Mouse (Mus musculus): ENCODE measurements around the gene Fam168b. TPM values are rescaled to one million over a fixed set of nuclear protein-coding genes. Genes with fewer than 3 reads are reported as not detected.

Gene Fam168b
- polyA plus RNA-seq, 1 experiment, result 250 TPM

DNA sequence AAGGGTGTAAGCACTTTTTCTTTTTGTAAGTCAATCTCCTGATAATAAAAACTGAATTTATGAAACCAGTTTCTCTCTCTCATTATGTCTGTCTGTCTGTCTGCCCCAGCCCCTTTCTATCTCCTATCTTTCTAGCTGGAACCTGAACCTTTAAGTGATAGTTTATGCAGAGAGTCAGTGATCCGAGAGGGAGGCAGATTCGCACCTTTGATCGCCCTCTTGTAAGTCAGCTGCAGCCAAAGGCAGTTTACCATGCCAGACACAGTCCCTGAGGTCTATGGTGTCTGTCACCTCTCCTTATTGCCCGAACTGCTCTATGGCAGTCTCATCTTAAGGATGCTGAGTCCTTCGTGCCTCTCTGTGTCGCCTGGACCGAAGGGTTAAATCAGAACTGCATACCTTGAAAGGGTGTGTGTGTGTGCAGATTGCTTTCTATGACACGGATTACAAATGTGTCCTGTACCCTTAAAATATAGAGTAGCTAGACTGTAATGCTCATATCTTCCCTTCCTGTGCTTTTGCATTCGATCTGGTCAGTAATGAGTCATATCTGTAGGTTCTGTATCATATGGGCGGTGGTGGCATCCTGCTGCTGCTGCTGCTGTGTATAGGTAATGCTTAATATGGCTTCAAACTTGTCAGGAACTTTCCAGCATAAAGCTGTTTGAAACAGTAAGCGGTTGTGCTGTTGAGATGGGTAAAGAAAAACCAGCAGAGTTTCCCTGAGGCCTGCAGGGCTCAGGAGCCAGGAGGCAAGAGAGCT lies 9.4 kb upstream of the Fam168b start:
- H3K27ac ChIP-seq (ENCODE audit: insufficient read depth, low read length), result no peak overlapping the region
- H3K4me1 ChIP-seq (ENCODE audit: control insufficient read depth, insufficient read depth, low read length), result peaks cover 1% of the 10 kb centered on the region; the same call in 1 of the 2 replicates
- no peak overlapping the region for H3K4me3 ChIP-seq (ENCODE audit: insufficient read depth, low read length)
- TF ChIP-seq POLR2A (IDR thresholded peaks at IDR 0.05; ENCODE audit: extremely low read depth, insufficient read depth, low read length) (no peak), CTCF (IDR thresholded peaks at IDR 0.05; ENCODE audit: extremely low read depth, insufficient read depth, low read length) (no peak)

- TF ChIP-seq CTCF (IDR thresholded peaks at IDR 0.05; ENCODE audit: extremely low read depth, insufficient read depth, low read length), result no peak
- TF ChIP-seq POLR2A (IDR thresholded peaks at IDR 0.05; ENCODE audit: extremely low read depth, insufficient read depth, low read length), result no peak
- Histone ChIP-seq H3K27ac (ENCODE audit: insufficient read depth, low read length) (no peak overlapping the region), H3K4me1 (ENCODE audit: control insufficient read depth, insufficient read depth, low read length) (peaks cover 1% of the 10 kb centered on the region; the same call in 1 of the 2 replicates), H3K4me3 (ENCODE audit: insufficient read depth, low read length) (peak overlapping the region; percentile 64)
Measured at GRCm38 (mm10) chr1:34851562-34851961, 8.7 kb upstream of the Fam168b start.

DNA sequence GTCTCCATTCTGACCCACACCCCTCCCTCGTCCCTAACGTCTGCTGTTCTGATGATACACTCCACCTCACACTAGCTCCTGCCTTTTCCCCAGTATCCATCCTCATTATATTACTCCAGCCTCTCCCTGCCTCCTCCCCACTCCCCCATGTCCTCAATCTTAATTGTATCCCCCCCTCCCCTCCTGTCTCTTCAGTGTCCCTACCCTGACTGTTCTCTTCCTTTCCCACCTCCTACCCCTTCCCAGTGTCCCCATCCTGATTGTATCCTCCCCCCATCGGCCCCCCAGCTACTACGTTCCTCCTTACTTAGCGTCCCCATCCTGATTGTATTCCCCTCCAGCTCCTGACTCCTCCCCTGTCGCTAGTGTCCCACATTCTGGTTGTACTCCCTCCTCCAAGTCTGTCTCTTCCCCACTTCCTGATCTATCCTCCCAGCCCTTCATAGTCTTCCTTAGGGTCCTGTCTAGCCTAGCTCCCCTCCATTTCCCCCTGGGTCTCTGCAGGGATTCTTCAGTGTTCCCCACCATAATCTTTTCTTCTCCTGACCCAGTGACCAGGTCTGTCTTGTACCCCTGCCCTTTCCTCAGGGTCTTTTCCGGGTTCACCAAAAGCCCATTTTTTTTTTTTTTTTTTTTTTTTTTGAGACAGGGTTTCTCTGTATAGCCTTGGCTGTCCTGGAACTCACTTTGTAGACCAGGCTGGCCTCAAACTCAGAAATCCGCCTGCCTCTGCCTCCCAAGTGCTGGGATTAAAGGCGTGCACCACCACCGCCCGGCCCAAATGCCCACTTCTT lies 7.7 kb upstream of the Fam168b start:
- Histone ChIP-seq H3K4me3 (ENCODE audit: insufficient read depth, low read length) (peak overlapping the region; percentile 64), H3K4me1 (ENCODE audit: control insufficient read depth, insufficient read depth, low read length) (peaks cover 1% of the 10 kb centered on the region; the same call in 1 of the 2 replicates), H3K27ac (ENCODE audit: insufficient read depth, low read length) (no peak overlapping the region)
- TF ChIP-seq POLR2A (IDR thresholded peaks at IDR 0.05; ENCODE audit: extremely low read depth, insufficient read depth, low read length) (no peak), CTCF (IDR thresholded peaks at IDR 0.05; ENCODE audit: extremely low read depth, insufficient read depth, low read length) (no peak)

- no peak for TF ChIP-seq CTCF (IDR thresholded peaks at IDR 0.05; ENCODE audit: extremely low read depth, insufficient read depth, low read length)
- TF ChIP-seq POLR2A (IDR thresholded peaks at IDR 0.05; ENCODE audit: extremely low read depth, insufficient read depth, low read length), result peak; percentile 96
Measured at GRCm38 (mm10) chr1:34849745-34850342, 7.0 kb upstream of the Fam168b start, which contains the start of gene Plekhb2. Plekhb2 (plus strand) TSS chr1:34849976.

DNA sequence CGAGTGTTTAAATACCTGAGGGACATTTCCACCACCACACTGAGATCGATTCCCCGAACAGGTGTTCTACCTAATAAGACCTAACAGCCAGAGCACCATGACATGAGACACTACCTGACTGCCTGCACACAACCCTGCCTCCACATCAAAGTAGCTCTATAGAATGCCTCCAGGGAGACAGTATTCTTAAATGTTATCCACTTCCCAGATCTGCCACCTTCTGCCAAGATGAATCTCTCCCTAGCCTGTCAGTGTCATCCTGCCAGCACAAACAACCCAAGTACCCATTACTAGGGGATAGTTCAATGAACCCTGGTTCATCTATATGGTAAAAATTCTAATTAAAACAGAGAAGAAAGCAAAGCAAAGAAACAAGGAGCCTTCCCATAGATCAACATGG lies 4.2 kb upstream of the Fam168b start:
- no peak overlapping the region for H3K27ac ChIP-seq (ENCODE audit: insufficient read depth, low read length)
- H3K4me1 ChIP-seq (ENCODE audit: control insufficient read depth, insufficient read depth, low read length), result peaks cover 1% of the 10 kb centered on the region; the same call in 1 of the 2 replicates
- H3K4me3 ChIP-seq (ENCODE audit: insufficient read depth, low read length), result no peak overlapping the region
- TF ChIP-seq POLR2A (IDR thresholded peaks at IDR 0.05; ENCODE audit: extremely low read depth, insufficient read depth, low read length) (no peak), CTCF (IDR thresholded peaks at IDR 0.05; ENCODE audit: extremely low read depth, insufficient read depth, low read length) (no peak)

More at GRCm38 (mm10) chr1:34849745-34850342, 7.0 kb upstream of the Fam168b start, which contains the start of gene Plekhb2:
- H3K27ac ChIP-seq (ENCODE audit: insufficient read depth, low read length), result peak within 1 kb of the TSS; percentile 42
- peak within 1 kb of the TSS; percentile 64 for H3K4me3 ChIP-seq (ENCODE audit: insufficient read depth, low read length)
- peaks cover 1% of the 10 kb centered on the region; the same call in 1 of the 2 replicates for H3K4me1 ChIP-seq (ENCODE audit: control insufficient read depth, insufficient read depth, low read length)

DNA sequence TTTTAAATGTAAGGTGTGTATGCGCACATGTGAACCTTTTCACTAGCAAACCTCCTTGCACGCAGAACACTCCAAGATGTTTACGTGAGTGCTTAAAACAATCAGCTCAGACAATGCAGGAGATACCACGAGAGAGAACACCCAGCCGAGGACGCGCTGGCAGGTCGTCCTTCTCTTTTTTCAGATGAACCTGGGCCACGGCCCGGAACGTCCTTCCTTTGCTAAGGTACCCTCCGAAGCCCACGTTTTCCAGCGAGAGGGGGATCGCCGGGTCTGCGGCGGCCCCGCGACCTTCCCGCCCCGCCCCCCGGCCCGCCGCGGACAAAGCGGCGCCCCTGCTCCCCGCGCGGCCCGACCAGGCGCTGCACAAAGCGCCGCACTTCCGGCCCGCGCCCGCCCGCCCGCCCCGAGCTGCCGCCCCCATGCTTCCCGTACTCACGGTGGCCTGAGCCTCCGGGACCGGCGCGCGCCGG lies 440 bp downstream of the Fam168b start:
- H3K4me3 ChIP-seq (ENCODE audit: insufficient read depth, low read length), result peak overlapping the region; percentile 64
- TF ChIP-seq CTCF (IDR thresholded peaks at IDR 0.05; ENCODE audit: extremely low read depth, insufficient read depth, low read length) (no peak), POLR2A (IDR thresholded peaks at IDR 0.05; ENCODE audit: extremely low read depth, insufficient read depth, low read length) (no peak)
- H3K4me1 ChIP-seq (ENCODE audit: control insufficient read depth, insufficient read depth, low read length), result peaks cover 6% of the 10 kb centered on the region
- H3K27ac ChIP-seq (ENCODE audit: insufficient read depth, low read length), result no peak overlapping the region

DNA sequence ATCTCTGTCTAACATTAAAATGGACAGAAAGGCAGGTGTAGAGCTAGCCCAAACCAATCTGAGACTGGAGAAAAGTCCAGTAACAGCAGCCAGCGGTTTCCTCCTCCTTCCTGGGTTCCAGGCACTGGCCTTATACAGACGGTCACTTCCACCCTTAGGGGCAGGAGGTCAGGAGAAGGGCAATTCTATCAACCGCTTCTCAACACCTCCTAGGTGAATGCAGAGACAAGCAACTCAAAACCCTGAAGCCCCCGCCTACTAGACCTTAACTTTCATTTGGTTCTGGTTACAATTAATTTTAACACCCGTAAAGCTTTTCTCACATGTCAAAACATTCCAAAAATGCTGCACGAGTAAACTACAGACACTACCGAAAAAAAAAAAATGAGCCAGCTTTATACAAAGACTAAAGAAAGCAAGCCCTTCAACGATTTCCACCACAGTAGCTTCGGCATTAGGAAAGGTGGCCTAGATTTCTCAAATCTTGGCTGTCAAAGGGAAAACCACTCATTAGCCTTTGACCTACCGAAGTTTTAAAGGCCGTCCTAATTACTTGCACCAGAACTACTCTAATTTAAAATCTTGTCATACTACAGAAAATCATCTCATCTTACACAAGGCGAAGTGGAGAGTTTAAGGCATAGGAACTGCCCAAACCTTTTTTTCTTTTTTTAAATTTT lies 1.0 kb downstream of the Fam168b start:
- H3K27ac ChIP-seq (ENCODE audit: insufficient read depth, low read length), result peak overlapping the region; percentile 17; the same call in 1 of the 2 replicates

GRCm38 (mm10) chr1:34839241-34839640 lies 3.6 kb downstream of the Fam168b start:
- Histone ChIP-seq H3K4me3 (ENCODE audit: insufficient read depth, low read length) (no peak overlapping the region), H3K4me1 (ENCODE audit: control insufficient read depth, insufficient read depth, low read length) (peaks cover 10% of the 10 kb centered on the region), H3K27ac (ENCODE audit: insufficient read depth, low read length) (0 out of 2 replicates have a peak overlapping the region, but pooled peaks have one; percentile 19)
- TF ChIP-seq CTCF (IDR thresholded peaks at IDR 0.05; ENCODE audit: extremely low read depth, insufficient read depth, low read length), result no peak
- no peak for TF ChIP-seq POLR2A (IDR thresholded peaks at IDR 0.05; ENCODE audit: extremely low read depth, insufficient read depth, low read length)

More for the DNA sequence above, 1.0 kb downstream of the Fam168b start:
- H3K4me3 ChIP-seq (ENCODE audit: insufficient read depth, low read length), result peak overlapping the region; percentile 64
- peaks cover 6% of the 10 kb centered on the region for H3K4me1 ChIP-seq (ENCODE audit: control insufficient read depth, insufficient read depth, low read length)
- no peak for TF ChIP-seq CTCF (IDR thresholded peaks at IDR 0.05; ENCODE audit: extremely low read depth, insufficient read depth, low read length)
